Mouse (Mus musculus) liver, embryonic 14.5 days (tissue): ENCODE measurements around the gene Cobll1.

ENCODE experiments used
- CTCF ChIP-seq: IDR thresholded peaks from 2 replicates; pipeline ENCODE4 v1.5.1; 2016; ENCODE audit warnings: antibody characterized with exemption, low read depth, control low read depth
- EP300 ChIP-seq: IDR thresholded peaks from 2 replicates; pipeline ENCODE4 v1.6.1; 2016; ENCODE audit warnings: antibody characterized with exemption, low read depth

- no peak for TF ChIP-seq CTCF
- TF ChIP-seq EP300: no peak
Measured at GRCm38 (mm10) chr2:65053764-65054163, 185.4 kb downstream of the Cobll1 start.
